Mouse (Mus musculus) adrenal gland, postnatal 14 days (tissue): ENCODE results near the gene Zfp488. TPM values are rescaled to one million over a fixed set of nuclear protein-coding genes. Genes with fewer than 3 reads are reported as not detected.

Source experiments
- DNase-seq: peaks from one replicate; pipeline ENCODE4 v3.0.0; 2021; ENCODE audit warnings: mixed read lengths
- long read RNA-seq, 2 experiments: library from polyadenylated mRNA; stranded (forward); transcript quantifications; one replicate each; pipeline ENCODE4 v2.0.0; 2021
- total RNA-seq: library from RNA; stranded (reverse); gene quantifications from 2 replicates; pipeline ENCODE4 v1.2.3, GENCODE M21; 2021

Gene Zfp488
- not detected in 2 replicates for total RNA-seq
- long read RNA-seq, experiment 1, result 0 reads
- long read RNA-seq, experiment 2, result 0 reads

- no peak for DNase-seq
These were observed at the start of gene Zfp488 for GRCm38 (mm10) chr14:33978604-33979059. Zfp488 (minus strand) TSS chr14:33978764.

- DNase-seq, result no peak
These were observed 48.1 kb upstream of the Zfp488 start for GRCm38 (mm10) chr14:34026710-34027109.

DNA sequence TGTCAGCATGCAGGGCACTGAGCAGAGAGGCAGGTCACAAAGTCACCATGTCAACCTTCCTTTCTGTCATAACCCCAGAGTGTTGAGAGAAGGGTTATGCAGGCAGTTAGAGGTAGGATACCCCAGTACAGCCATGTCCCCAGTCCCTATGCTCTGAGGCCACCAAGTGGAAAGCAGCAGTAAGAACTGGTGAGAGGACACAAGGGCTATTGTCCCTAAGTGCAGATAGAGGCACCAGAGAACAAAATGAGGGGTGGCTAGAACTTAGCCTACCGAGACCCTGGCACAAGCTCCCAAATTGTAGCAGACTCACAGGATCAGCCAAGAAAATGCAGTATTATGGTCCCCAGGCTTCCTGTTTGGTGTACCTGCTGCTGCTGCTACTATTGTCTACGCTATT, 38.4 kb upstream of the Zfp488 start:
- DNase-seq, result no peak

DNA sequence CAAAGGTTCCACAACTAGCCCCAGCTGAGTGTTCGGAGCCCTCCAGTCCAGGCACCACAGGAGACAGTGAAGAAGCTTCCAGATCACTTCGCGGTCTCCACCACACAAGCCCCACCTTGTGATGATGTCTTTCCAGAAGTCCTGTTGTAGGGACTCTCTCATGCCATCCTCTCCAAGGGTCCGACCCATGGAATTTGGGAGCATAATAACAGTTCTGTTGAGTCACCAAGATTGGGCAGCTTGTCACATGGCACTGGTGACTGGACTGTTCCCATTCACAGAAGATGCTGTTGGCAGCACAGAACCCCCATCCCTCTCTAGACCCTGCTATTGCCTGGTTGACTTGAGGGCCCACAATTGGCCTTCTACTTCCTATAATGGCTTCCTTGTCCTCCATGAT, 37.8 kb upstream of the Zfp488 start, which contains the start of gene Gm5460:
Gm5460 (plus strand) TSS at position 378 of the 400 bp plus-strand sequence.
- no peak for DNase-seq

DNA sequence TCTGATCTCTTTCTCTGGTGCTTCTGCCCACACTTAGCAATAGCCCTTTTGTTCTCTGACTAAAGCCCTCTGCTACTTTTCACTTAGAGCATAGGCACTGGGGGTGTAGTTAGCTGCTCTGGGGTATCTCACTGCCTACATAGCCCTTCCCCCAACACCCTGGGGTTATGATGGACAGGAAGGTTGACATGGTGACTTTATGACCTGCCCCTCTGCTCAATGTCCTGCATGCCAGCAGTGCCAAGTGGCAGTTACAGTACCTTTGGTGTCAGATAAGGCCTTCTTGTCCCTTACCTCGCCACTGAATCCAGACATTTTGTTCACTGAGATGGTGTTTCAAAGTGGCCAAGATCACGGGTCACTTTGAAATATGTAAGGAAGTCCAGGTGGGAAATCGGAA, 36.5 kb upstream of the Zfp488 start, which contains the start of gene Gm30083:
Gm30083 (minus strand) TSS at position 120 of the 400 bp plus-strand sequence.
- DNase-seq, result no peak

GRCm38 (mm10) chr14:34002358-34002757, 23.8 kb upstream of the Zfp488 start:
- no peak for DNase-seq

- no peak for DNase-seq
These were observed 22.9 kb upstream of the Zfp488 start for GRCm38 (mm10) chr14:34001445-34001844.

GRCm38 (mm10) chr14:34000076-34000475, 21.5 kb upstream of the Zfp488 start:
- DNase-seq, result no peak

GRCm38 (mm10) chr14:33997427-33997826, 18.9 kb upstream of the Zfp488 start:
- no peak for DNase-seq

- no peak for DNase-seq
These were observed 15.1 kb upstream of the Zfp488 start for GRCm38 (mm10) chr14:33993521-33994289.

DNA sequence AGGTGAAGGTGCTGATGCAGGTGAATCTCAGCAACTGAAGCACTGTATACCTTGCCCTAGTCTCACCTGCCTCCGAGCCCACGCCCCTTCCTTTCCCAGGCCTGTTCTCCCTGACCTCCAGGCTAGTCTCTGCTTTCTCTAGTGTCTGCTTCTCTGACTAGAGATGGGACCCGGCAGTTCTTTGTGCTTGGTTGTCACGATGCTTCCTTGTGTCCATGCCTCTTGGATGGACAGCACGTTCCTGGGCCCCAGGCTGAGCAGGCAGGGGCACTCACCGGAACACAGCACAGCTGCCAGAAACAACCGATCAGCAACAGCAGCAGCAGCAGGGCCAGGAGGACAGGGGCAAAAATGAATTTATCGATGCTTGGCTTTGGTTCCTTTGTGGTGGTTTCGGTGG, 14.5 kb upstream of the Zfp488 start:
- DNase-seq, result no peak

DNA sequence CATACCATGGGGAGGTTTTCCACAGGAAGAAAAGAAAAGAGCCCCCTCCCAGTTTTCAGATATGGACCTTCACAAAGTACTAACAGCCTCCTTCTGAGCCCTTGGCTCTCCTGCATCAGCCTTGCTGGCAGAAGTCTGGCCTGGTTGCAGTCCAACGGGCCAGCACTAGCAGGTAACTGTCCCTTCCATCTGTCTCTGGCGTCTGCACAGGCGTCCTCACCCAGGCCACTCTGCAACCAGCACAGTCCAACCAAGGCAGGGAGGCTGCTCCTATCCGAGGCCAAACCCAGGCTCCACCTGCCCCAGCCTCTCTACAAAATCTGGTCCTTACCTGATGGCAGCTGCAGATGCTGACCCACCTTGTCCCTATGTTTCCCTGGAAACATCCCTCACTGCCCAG, 13.4 kb upstream of the Zfp488 start:
- no peak for DNase-seq

DNA sequence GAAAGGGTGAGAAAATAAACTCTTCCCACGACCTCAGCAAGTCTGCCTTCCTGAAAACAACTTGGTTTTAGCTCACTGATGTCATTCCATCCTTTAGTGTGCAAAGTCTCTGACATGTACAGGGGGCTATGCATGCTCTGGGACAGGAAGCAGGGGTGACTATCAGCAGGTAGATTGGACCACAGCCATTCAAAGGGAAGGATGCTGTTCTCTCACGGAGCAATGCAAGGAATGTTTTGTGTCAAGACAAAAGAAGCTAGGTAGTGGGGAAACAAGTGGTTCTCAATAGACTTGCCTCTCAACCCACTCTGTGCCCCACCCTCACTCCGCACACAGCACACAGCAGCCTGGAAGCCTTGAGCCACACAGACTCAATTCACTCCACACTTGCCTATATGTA, 10.6 kb upstream of the Zfp488 start:
- DNase-seq, result no peak

DNA sequence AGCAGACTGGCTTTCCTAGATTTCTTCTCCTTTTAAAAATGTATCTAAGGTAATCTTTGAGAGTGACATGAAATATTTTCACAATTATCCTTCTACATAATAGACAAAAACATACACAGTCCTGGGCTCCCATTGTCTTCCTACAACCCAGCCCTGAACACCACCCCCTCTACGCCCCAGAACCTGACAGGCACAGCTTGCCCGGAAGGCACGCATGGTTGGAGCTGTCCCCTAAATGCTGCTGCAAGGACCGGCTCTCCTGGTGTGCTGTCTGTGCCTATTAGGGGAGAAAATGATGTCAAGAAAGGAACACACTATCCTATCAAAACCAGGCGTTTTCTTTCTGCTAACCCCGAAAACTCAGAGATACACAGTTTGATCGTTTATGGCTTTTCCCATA, 816 bp downstream of the Zfp488 start:
- DNase-seq, result no peak

GRCm38 (mm10) chr14:33974752-33975151, 3.8 kb downstream of the Zfp488 start:
- DNase-seq, result no peak

DNA sequence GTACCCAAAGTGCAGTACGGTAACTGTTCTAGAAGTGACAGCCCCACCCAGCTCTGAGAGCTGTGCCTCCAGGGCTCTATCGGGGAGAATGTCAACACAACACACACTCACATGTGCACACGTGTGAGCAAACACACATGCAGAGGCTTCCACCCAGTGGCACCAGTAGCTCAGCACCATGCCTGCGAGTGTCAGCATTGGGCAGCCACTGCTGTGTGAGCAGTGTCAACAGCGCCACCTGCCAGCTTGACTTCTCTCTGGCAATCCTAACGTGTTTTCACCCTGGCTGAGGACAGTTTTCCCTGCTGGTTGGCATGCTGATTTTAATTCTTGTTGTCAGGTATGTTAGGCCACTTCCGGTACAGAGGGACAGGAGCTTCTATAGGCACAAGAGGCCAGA, 5.9 kb downstream of the Zfp488 start:
- no peak for DNase-seq

GRCm38 (mm10) chr14:33965675-33966074, 12.9 kb downstream of the Zfp488 start:
- no peak for DNase-seq

- DNase-seq, result peak; percentile 77
These were observed 19.2 kb downstream of the Zfp488 start for GRCm38 (mm10) chr14:33959341-33959740.

DNA sequence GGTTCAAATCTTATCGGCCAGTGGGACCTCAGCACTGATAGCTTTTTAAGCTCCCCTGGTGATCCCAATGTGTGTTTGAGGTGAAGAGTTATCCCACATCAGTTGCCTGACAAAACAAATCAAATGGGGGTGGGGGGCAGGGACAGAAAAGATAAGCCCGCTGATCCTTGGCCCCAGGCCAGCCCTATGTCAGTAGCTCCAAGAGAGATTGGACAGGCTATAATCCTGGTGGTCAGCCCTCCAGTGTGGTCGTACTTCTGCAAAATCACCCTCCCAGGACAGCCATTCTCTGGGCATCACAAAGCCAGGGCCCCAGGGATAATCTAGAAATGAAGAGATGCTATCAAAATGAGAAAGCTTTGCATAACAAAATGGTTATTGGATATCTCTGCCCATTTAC, 19.7 kb downstream of the Zfp488 start:
- no peak for DNase-seq

GRCm38 (mm10) chr14:33958186-33958585, 20.4 kb downstream of the Zfp488 start:
- DNase-seq, result no peak

- DNase-seq, result no peak
These were observed 22.5 kb downstream of the Zfp488 start for GRCm38 (mm10) chr14:33956055-33956454.

GRCm38 (mm10) chr14:33953761-33954160, 24.8 kb downstream of the Zfp488 start, which contains the start of gene Rbp3:
Rbp3 (plus strand) TSS chr14:33954003.
- no peak for DNase-seq

- DNase-seq, result no peak
These were observed 26.2 kb downstream of the Zfp488 start for GRCm38 (mm10) chr14:33952233-33952981.
